Mouse (Mus musculus) left cerebral cortex, postnatal 14 days (tissue): ENCODE results near the gene Ago4. TPM values are rescaled to one million over a fixed set of nuclear protein-coding genes. Genes with fewer than 3 reads are reported as not detected.

Experiments
- DNase-seq, 2 experiments: peaks; one replicate each; pipeline ENCODE4 v3.0.0; 2021 to 2022; ENCODE audit warnings: low spot score in 2 of 2, mixed read lengths in 1 of 2
- intact Hi-C: fragments of 180-260 bp; cut with DNase I; formaldehyde crosslinking; loops from one replicate; pipeline ENCODE4 v1.15.1; 2025
- total RNA-seq, 2 experiments: library from RNA; stranded (reverse); gene quantifications; 2 replicates each; pipeline ENCODE4 v1.2.3; 2021

Gene Ago4
- total RNA-seq, 2 experiments from 2014 or later = 6.3 to 6.8 TPM

DNA sequence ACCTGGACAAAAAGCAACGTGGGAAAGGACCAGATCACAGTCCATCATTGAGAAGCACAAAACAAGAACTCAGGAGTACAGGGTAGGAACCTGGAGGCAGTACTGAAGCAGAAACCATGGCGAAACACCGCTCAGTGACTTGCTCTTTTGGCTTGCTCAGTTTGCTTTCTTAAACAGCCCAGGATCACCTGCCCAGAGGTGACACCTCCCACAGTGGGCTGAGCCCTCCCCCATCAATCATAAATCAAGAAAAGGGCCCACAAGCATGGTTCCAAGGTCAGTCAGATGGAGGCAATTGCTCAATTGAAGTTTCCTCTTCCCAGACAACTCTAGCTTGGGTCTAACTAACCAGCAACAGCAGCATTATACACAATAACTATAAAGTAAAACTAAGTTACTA lies 49.4 kb downstream of the Ago4 start:
- DNase-seq = no peak
- intact Hi-C loops = no loop called here

DNA sequence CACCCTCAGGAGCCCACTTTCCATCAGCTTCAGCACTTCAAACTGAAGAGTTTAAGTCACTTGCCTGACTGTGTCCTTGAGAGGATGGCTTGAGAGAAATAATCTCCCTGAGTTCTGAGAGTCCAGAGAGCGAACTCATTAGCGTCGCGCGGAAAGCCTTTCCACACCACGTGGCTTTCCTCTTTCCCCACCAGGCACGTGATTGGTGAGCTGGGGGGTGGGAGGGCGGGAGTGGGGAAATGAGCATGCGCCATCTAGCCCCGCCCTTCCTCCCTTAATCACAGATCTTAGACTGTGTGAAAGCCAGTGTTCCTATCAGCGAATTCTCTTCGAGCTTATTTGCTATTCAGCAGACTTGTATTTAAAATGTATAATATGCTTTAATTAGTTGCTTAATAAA lies 50.3 kb downstream of the Ago4 start:
- DNase-seq = no peak
- intact Hi-C loops = no loop called here

DNA sequence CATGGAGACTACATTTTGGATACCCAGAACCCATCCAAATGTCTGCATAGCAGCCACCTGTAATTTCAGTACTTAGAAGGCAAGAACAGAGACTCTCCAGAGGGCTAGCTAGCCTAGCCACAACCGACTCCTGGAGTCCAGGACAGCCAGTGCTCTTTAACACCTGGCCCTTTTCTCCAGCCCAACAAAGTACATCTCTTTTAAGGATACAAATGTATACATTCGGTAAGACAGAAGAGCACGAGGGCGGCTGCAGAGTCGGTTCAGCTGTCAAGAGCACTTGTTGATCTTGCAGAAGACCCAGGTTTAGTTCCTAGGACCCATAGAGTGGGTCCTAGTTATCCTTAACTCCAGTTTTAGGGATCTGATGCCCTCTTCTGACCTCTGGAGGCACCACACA lies 51.8 kb downstream of the Ago4 start:
- intact Hi-C loops = no loop called here
- no peak for DNase-seq

DNA sequence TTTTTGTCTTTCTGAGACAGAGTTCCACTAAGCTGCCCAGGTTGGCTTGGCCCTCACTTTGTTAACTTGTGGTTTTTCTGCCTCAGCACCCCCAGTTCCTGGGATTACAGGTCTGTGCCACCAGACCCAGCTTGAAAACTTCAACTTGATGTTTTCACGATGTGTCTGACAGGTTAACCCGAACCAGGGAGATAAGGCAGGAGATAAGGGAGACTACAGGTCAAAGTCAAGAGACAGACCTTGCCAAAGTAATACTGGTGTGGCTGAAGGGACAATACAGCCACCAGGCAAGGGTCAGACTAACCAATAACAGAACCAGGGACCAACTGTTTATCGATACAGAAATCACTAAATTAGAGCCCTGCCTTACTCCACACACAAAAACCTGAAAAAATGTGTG lies 53.0 kb downstream of the Ago4 start:
- no peak for DNase-seq
- intact Hi-C loops = no loop called here

DNA sequence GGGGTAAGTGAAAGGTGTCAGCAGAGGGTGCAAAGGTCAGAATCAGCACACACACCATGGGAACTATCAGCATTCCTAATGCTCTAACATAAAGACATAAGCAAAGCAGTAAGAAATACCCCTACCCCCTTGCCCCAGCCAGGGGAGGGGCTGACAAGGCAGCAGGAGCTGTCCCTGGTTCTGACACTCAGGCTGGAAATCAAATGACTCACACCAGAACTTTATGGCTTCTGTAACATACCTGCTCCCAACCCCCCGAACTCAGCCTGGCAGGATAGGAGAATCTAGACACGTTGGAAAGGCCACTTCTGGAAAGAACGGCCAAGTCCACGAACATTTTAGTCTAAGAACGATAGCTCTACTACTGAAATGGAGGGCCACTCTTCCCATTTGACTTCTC lies 60.2 kb downstream of the Ago4 start:
- intact Hi-C loops = no loop called here
- no peak for DNase-seq

DNA sequence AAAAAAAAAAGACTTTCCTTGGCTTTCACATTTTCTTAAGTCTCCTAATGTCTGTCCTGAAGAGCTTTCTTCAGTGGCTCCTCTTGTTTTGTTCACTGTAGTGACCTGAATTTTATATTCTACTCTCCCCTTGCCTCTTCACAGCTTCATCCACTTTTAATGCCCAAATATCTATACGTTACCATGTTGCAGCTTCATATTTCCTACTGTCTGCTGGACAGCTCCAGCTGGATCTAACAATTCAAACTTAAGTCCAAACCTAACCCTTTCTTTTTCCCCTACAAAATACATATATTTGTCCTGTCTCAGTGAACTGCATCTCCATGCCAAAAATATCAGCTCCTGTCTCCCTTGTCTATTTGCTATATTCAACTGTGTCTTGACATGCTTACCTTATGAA lies 63.9 kb downstream of the Ago4 start:
- intact Hi-C loops = no loop called here
- no peak for DNase-seq

DNA sequence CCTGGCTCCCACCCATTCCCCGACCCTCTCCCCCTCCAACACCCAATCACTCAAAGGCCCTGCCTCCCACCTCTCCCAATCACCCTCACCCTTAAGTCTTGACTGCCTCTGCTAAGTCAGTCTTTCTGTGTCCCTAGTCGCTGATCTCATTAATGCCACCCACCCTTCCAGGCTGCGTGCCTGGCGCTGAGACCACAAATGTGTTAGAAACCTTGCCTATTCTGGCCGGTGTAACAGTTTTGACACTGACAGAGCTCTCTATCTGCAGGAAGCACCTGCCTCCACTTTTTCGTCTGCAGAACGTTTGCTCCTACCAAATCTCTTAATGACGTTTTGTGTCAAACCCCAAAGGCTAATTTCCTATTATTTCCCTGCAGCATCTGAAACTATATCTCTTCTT lies 64.3 kb downstream of the Ago4 start:
- peak in 1 of 2 experiments; percentile 46 for DNase-seq
- intact Hi-C loops = no loop called here

DNA sequence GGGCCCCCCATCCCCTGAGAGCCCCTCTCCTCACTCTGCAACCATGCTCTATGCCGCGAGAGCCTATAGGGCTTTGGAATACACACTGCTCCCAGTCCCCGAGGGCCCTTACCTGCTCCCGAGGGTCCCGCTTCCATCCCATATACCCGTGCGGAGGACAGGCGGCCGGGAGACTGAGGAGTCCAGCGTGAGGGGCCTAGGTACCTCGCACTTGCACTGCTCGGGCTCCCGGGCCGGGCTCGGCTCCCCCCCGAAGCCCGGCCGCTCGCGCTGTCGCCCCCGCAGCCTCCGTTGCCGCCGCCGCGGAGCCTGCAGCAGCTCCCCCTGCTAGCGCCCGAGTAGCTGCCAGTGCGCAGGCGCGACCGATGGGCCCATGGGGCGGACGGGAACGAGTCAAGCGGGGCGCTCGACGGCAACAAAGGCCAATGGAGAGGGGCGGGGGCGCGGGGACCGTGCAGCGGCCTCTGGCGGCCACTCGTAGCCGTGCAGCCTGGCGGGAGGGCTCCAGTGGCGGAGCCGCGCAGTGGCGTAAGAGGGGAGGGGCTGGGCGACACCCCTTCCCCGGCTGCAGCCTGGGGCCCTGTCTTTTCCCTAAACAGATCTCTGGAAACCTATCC lies 64.9 kb downstream of the Ago4 start, which contains the start of gene Ago1:
Gene Ago1 (minus strand): TSS at position 299 of the 617 bp plus-strand sequence.
- intact Hi-C loops = no loop called here
- DNase-seq = peak; percentile 95 to 96

DNA sequence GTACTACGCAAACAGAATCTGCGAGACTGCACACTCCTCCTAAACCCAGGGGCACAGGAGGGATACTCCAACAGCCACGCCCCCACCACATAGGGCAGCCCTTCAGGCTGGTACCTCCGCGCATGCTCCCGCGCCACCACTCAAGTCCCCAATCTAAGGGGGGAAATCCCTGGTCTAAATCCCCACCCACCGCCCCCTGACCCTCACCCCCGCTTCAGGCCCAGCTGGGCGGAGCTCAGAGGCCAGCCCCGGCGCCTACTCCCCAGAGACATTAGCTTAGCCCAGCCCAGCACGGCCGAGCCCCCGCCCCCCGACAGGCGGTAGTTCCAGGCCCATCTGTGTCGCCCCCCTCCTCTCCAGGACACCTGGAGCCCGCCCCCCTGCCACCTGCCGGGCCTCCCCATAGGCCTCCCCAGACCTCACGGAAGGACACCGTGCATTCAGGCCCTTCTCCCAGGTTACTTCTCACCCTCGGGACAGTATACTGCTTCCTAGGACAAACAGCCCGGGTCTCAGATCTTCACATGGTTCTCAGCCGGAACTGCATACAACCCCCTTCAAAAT lies 65.5 kb downstream of the Ago4 start:
- DNase-seq = peak; percentile 50 to 57
- intact Hi-C loops = no loop called here

DNA sequence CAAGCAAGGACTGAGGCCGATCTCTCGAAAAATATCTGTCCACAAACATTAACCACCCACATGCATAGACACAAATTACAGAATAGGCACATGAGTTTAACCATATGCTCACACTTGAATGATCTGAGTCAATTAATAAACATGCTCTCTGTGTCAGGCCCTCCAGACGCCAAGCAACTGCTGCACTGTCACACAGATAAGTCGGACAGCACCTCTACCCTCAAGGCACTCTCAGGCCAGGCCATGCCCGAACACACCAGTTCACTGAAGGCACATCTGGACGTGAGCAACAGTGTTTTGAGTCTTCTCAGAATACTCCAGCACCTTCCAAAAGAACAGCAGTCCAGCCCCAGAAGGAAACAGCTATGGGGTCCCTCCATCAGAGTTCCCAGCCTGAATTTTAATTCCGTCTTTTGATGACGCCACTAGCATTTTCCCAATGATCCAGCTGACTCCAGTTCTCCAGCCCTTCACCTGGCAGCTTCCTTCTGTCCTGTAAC lies 67.0 kb downstream of the Ago4 start:
- intact Hi-C loops = no loop called here
- DNase-seq = no peak

DNA sequence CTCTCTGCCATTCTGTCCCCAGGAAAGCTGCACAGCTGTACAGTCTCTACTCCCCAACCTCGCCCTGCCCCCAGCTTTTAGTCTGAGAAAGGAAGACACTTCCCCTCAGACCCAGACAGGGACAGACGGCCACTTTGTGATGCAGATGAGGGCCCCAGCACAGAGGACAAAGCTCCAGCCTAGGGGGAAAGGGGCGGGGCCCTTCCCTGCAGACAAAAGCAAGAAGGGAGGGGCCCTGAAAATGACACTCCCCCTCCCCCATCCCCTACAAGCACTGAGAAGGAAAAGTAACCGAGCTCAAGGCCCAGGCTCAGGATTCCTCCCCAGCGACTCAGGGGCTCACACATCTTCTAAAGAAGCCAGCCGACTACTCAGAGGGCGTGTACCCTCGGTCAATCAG lies 67.4 kb downstream of the Ago4 start:
- DNase-seq = peak; percentile 51 to 70
- intact Hi-C loops = no loop called here

DNA sequence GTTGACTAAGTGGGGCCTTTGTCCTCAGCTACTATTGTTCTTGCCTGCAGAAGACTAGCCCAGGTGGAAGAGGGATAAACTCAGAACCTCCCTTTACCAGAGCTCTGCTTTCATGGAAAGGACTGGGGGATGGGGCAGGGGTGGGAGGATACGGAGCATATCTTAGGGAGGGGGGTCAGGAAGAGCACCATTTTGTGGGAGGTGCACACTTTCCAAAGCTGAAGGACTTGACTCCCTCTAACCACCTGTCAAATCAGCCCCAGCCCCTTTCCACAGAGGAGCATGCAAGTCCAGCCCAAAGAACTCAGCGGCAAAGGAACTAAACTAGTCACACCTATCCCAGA lies 68.4 kb downstream of the Ago4 start:
- intact Hi-C loops = no loop called here
- DNase-seq = no peak

DNA sequence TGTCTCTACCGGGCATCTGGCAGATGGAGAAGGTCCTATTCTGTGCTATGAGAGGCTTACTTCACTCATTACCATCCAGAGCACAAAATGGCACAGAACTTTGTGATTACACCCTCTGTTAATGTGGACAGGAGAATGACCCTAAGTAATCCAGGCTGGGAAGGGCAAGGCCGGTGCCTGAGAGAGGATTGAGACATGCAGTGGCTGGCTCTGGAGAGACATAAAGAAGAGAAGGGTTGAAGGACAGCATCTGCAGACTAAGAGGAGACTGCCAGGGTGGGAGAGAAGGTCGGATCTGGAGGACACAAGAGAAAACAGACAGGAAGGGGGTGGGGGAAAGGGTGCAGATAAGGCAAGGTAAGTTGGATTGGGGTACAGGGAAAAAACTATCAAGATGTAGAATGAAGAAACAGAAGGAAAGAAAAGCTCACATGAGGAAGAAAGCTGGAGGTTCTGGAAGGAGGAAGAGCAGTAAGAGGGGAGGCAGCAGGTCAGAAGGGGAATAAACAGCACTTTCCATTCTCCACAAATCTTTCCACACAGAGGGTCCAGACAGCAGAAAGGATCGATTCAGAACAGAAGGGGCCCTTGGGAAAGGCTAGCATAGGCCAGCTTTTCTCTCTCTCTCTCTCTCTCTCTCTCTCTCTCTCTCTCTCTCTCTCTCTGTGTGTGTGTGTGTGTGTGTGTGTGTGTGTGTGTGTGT lies 68.9 kb downstream of the Ago4 start:
- no peak for DNase-seq
- intact Hi-C loops = no loop called here

DNA sequence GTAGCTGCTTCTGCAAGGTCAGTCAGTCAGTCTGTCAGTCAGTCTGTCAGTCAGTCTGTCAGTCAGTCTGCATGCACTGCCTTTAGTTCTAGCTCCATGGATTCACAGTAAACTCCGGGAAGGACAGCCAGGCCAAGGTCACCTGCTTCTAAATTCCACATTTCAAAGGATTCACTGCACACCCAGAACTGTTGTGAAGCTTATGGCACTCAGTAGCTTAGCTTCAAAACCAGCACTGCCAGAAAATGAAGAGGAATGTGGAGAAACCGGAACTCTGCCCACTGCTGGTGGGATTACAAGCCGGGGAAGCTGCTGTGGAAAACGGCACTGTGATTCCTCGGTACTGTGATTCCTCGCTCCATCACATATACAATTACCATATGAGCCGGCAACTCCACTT lies 77.8 kb downstream of the Ago4 start:
- no peak for DNase-seq
- intact Hi-C loops = no loop called here

DNA sequence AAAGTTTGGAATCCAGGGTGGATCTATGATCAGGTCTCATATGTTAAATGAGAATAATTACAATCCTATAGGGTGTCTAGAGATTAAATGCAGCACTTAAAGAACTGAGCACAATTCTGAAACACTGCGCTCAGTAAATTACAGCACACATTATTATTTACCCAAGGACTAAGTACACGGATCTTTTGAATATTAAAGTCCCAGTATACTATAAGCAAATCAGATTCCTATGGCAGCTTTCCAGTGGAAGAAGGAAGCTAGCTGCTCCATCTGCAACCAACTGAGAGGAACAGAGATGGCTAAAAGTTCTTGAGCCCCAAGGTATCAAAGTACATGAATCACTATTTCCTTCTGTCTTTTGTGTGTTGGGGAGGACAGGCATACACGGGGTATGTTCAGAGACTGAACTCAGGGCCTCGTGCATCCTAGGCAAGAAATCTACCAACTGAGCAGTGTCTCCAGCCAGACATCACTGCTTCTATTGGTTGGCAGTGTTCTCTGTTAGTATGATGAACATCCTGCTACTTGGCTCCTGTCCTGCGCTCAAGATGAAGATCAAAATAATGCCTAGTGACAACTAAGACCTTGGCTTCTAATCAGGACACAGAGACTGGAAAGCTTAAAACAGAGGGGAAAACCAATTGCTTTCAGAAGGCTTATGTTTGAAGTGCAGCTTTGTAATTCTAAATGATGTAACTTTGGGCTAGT lies 78.6 kb downstream of the Ago4 start:
- intact Hi-C loops = no loop called here
- DNase-seq = no peak

DNA sequence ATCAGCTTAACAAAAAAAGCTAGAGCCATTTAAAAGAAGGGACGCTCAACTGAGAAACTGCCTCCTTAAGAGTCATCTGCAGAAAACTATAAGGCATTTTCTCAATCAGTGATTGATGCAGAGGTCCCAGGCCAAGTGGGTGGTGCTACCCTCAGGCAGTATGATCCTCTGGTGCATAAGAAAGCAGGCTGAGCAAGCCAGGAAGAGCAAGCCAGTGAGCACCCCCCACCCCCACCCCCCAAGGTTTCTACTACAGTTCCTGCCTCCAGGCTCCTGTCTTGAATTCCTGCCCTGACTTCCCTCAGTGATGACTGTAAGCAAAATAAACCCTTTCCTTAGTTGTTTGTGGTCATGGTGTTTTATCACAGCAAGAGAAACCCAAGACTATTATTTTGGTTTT lies 83.0 kb downstream of the Ago4 start:
- intact Hi-C loops = no loop called here
- no peak for DNase-seq

DNA sequence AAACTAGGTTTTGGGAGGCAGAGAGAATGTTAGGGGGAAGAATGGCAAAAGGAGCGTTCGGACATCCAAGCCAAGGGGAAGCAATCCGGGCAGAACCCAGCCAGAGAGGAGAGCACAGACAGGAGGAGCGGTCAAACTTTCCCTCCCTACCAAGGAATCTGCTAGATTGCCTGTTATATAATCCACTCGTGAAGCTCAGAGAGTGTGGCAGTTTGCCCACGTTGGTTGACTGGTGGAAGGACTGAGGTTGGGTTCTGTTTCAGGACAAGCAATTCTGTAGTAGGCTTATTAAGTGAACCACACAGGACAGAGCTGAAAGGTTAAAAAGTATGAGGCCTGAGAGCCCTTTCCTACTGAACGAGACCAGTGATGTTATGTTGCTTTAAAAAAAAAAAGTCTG lies 86.1 kb downstream of the Ago4 start:
- DNase-seq = no peak
- intact Hi-C loops = no loop called here

DNA sequence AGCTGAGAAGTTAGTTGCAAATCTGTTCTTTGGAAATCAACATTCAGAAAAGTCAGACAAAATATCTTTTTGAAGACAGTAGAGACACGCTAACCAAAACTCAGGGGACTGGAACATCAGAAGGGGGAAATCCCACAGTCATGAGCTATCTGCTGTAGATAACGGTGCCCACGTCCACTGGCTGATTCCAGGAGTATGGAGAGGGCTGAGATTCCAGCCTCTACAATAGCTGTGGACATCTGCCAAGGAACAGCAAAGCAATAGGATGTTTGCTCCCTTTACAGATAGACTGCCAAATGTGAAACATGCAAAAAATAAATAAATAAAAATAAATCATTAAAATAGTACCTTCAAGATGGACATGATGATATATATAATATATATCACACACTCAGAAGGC lies 88.7 kb downstream of the Ago4 start:
- no peak for DNase-seq
- intact Hi-C loops = no loop called here
